Comparison of ENCODE assay signal across 8 mouse cellular contexts in genomic region chr1:14570562-14570981, GRCm38 (mm10).
DNase-seq lines count a peak whose midpoint lies in the region; ATAC-seq and TF ChIP-seq lines count a peak whose summit lies in the region.

No protein-coding gene starts in this region.

- H3K4me2 ChIP-seq in hindbrain, embryonic 11.5 days (replicated peaks; ENCODE audit: low read depth, low read length) = no peak overlapping the region
- H3K4me2 ChIP-seq in neural tube, embryonic 12.5 days (replicated peaks) = no peak overlapping the region

- TF ChIP-seq CTCF in left cerebral cortex, adult 2 months (IDR thresholded peaks at IDR 0.05) = peak; percentile 58

- H3K4me3 ChIP-seq in left cerebral cortex, adult 2 months = no peak overlapping the region
- H3K4me3 ChIP-seq in hindbrain, embryonic 11.5 days (ENCODE audit: low read depth, low read length) = no peak overlapping the region
- no peak overlapping the region for H3K4me3 ChIP-seq in neural tube, embryonic 12.5 days

- no peak overlapping the region for H3K27ac ChIP-seq in left cerebral cortex, adult 2 months
- H3K27ac ChIP-seq in hindbrain, embryonic 11.5 days (ENCODE audit: low read depth, low read length) = no peak overlapping the region
- H3K27ac ChIP-seq in neural tube, embryonic 12.5 days = no peak overlapping the region

- no peaks in the 10 kb centered on the region for H3K27me3 ChIP-seq in hindbrain, embryonic 11.5 days (ENCODE audit: control insufficient read depth, insufficient read depth, low read length)
- H3K27me3 ChIP-seq in neural tube, embryonic 12.5 days (replicated peaks) = peaks cover 6% of the 10 kb centered on the region; the same call in 1 of the 2 replicates

- no peaks in the 10 kb centered on the region for H3K9me3 ChIP-seq in hindbrain, embryonic 11.5 days (ENCODE audit: control insufficient read depth, low read length)
- no peaks in the 10 kb centered on the region for H3K9me3 ChIP-seq in neural tube, embryonic 12.5 days

- 33% methylated on average over 5 of the region's 5 CpGs for WGBS in hindbrain, embryonic 11.5 days
- WGBS in neural tube, embryonic 12.5 days = 18% methylated on average over 5 of the region's 5 CpGs

- H3K9ac ChIP-seq in hindbrain, embryonic 11.5 days (ENCODE audit: low read depth, low read length) = no peak overlapping the region
- H3K9ac ChIP-seq in neural tube, embryonic 12.5 days = no peak overlapping the region

- H3K4me1 ChIP-seq in hindbrain, embryonic 11.5 days (replicated peaks; ENCODE audit: control insufficient read depth, insufficient read depth, low read length) = no peaks in the 10 kb centered on the region
- no peaks in the 10 kb centered on the region for H3K4me1 ChIP-seq in neural tube, embryonic 12.5 days

- DNase-seq in left cerebral cortex, adult 2 months (ENCODE audit: extremely low spot score in 1 of 2, low spot score in 2 of 2) = no peak
- no peak for DNase-seq in left cerebral cortex, adult 11 months (ENCODE audit: low spot score)
- DNase-seq in R1 (ENCODE audit: low read depth, low spot score) = peak; percentile 41
- DNase-seq in hindbrain, embryonic 11.5 days (ENCODE audit: low spot score) = peak; percentile 50
- no peak for DNase-seq in thymus, postnatal 25 days
- no peak for DNase-seq in left cerebral cortex, adult 8-10 months (ENCODE audit: low spot score in 2 of 2)
- DNase-seq in testis, postnatal 14 days (ENCODE audit: low spot score) = no peak

- intact Hi-C loops in left cerebral cortex, adult 2 months (cut with DNase I) = loop anchor here (5.0 kb wide), 1 partner anchor 783 kb away; no protein-coding TSS in a partner anchor

- no peaks in the 10 kb centered on the region for H3K36me3 ChIP-seq in hindbrain, embryonic 11.5 days (ENCODE audit: control insufficient read depth, insufficient read depth, low read length)
- no peaks in the 10 kb centered on the region for H3K36me3 ChIP-seq in neural tube, embryonic 12.5 days

- peak; percentile 74 for ATAC-seq in hindbrain, embryonic 11.5 days (ENCODE audit: low FRiP score)
- ATAC-seq in neural tube, embryonic 12.5 days (ENCODE audit: low FRiP score, low read depth) = peak; percentile 92

Comparison
In these comparisons a context has a peak if more than half of its experiments do, and no peak if none do; other contexts are left out.
1. DNase-seq: peak in R1 (single experiment) and hindbrain, embryonic 11.5 days (single experiment); none in left cerebral cortex, adult 2 months (0 of 2), left cerebral cortex, adult 11 months (single experiment), thymus, postnatal 25 days (single experiment), left cerebral cortex, adult 8-10 months (0 of 2) and testis, postnatal 14 days (single experiment).